Mouse (Mus musculus) olfactory bulb, adult 2 months (tissue): Measurements from ENCODE around the gene Il23r. TPM values are rescaled to one million over a fixed set of nuclear protein-coding genes. Genes with fewer than 3 reads are reported as not detected.

Source experiments
- H3K27ac ChIP-seq: fragments of 200-500 bp; 2 replicates; pipeline ENCODE4 v1.5.1; 2012; ENCODE audit warnings: low read depth, low read length; ENCODE audit not compliant: insufficient read depth
- H3K4me1 ChIP-seq: fragments of 200-500 bp; 2 replicates; pipeline ENCODE4 v1.6.1; 2012; ENCODE audit warnings: low read length; ENCODE audit not compliant: control insufficient read depth, insufficient read depth
- H3K4me3 ChIP-seq: fragments of 200-500 bp; 2 replicates; pipeline ENCODE4 v1.5.1; 2012; ENCODE audit warnings: mild to moderate bottlenecking, low read depth, low read length, moderate library complexity; ENCODE audit not compliant: insufficient read depth
- CTCF ChIP-seq: fragments of 200-500 bp; IDR thresholded peaks from 2 replicates; pipeline ENCODE4 v1.5.1; 2012; ENCODE audit warnings: low read depth, mild to moderate bottlenecking, low read length, moderate library complexity; ENCODE audit not compliant: insufficient read depth
- POLR2A ChIP-seq: fragments of 200-500 bp; IDR thresholded peaks from 2 replicates; pipeline ENCODE4 v1.6.1; 2012; ENCODE audit warnings: mild to moderate bottlenecking, low read depth, low read length, moderate library complexity; ENCODE audit not compliant: insufficient read depth
- WGBS: fragments of 180-500 bp; shearing (Covaris S2); methylation state at CpG from one replicate; pipeline ENCODE4 v1.1.7; 2018; 5-methylcytosine and 5-hydroxymethylcytosine counted together
- polyA plus RNA-seq: library from polyadenylated mRNA; stranded (reverse); fragments of >200 nt; gene quantifications from 2 replicates; pipeline ENCODE4 v1.2.4, GENCODE M21; 2012; ENCODE audit warnings: low replicate concordance; ENCODE audit not compliant: missing spikeins, insufficient read depth, insufficient read length

Il23r gene
- polyA plus RNA-seq, 1 experiment = not detected

GRCm38 (mm10) chr6:67435711-67436110, 55.9 kb downstream of the Il23r start:
- no peak overlapping the region for H3K4me3 ChIP-seq
- no peak for TF ChIP-seq POLR2A
- no peak for TF ChIP-seq CTCF
- 96% methylated on average over 1 of the region's 1 CpGs for WGBS
- H3K27ac ChIP-seq = no peak overlapping the region
- no peaks in the 10 kb centered on the region for H3K4me1 ChIP-seq

GRCm38 (mm10) chr6:67434755-67435452, 56.8 kb downstream of the Il23r start:
- Histone ChIP-seq H3K4me3 (no peak overlapping the region), H3K27ac (no peak overlapping the region), H3K4me1 (no peaks in the 10 kb centered on the region)
- WGBS = 47% methylated on average over 2 of the region's 2 CpGs
- no peak for TF ChIP-seq POLR2A
- TF ChIP-seq CTCF = no peak

DNA sequence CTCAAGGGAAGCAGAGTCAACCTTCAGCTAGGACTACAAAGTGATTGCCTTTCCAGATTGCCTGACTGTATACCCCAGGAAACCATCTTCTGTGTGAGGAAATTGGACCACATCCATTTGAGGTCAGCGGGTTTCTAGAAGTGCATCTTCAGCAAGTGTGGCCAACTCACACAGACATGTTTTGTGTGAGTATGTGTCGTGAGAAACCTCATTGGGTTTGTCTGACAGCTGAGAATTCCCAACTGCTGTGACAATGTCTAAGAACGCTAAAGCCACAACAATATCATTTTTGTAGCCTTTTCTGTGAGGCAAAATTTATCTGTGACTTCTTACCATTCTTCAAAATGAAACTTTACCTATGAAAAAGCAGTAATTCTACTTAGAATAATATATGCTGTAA, 59.8 kb downstream of the Il23r start:
- WGBS = 75% methylated on average over 3 of the region's 3 CpGs
- Histone ChIP-seq H3K27ac (no peak overlapping the region), H3K4me1 (no peaks in the 10 kb centered on the region), H3K4me3 (no peak overlapping the region)
- no peak for TF ChIP-seq POLR2A
- no peak for TF ChIP-seq CTCF

DNA sequence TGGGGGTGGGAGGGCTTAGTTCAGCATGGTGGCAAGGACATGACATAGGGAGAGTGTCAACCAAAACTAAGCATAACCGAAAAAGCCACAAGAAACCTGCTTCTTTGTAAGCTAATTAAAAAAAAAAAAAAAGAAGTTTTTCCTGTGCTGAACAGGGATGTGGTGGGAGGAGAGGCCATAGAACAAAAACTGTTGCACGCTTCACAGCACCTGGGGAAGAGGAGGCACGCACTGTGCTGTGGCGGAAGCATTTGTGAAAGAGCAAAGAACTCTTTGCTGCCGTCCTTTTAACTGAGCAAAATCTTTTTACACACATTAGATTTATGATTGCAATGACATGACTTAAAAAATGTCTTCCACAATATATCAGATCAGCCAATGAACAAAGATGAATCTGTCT, 69.9 kb downstream of the Il23r start:
- Histone ChIP-seq H3K4me1 (no peaks in the 10 kb centered on the region), H3K4me3 (no peak overlapping the region), H3K27ac (no peak overlapping the region)
- no peak for TF ChIP-seq POLR2A
- TF ChIP-seq CTCF = no peak
- 72% methylated on average over 5 of the region's 5 CpGs for WGBS

GRCm38 (mm10) chr6:67416557-67416956, 75.1 kb downstream of the Il23r start:
- Histone ChIP-seq H3K4me3 (no peak overlapping the region), H3K4me1 (no peaks in the 10 kb centered on the region), H3K27ac (no peak overlapping the region)
- TF ChIP-seq POLR2A (no peak), CTCF (no peak)
- WGBS = 86% methylated on average over 3 of the region's 3 CpGs

GRCm38 (mm10) chr6:67415276-67415675, 76.4 kb downstream of the Il23r start:
- no peak for TF ChIP-seq POLR2A
- TF ChIP-seq CTCF = no peak
- WGBS = 91% methylated on average over 5 of the region's 5 CpGs

DNA sequence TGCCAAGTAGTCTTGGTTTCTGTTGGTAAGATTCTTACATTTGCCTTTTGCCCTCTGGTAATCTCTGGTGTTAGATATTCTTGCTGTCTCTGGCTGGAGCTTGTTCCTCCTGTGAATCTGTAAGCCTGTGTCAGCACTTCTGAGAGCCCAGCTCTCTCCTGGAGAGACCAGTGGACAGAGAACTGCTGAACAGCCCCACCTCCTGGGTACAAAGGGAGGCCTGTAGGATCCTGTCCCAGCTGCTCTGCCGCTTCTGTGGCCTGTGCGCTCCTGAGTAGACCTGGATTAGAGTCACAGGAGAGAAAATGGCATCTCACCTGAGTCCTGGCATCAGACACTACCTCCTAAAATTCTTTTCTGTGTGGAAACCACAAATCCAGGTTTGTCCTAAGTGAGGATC, 78.3 kb downstream of the Il23r start:
- Histone ChIP-seq H3K4me3 (no peak overlapping the region), H3K27ac (no peak overlapping the region), H3K4me1 (no peaks in the 10 kb centered on the region)
- 86% methylated on average over 2 of the region's 2 CpGs for whole genome bisulfite sequencing
- no peak for TF ChIP-seq POLR2A
- no peak for TF ChIP-seq CTCF

More at GRCm38 (mm10) chr6:67415276-67415675, 76.4 kb downstream of the Il23r start:
- Histone ChIP-seq H3K4me1 (no peaks in the 10 kb centered on the region), H3K27ac (no peak overlapping the region), H3K4me3 (no peak overlapping the region)

DNA sequence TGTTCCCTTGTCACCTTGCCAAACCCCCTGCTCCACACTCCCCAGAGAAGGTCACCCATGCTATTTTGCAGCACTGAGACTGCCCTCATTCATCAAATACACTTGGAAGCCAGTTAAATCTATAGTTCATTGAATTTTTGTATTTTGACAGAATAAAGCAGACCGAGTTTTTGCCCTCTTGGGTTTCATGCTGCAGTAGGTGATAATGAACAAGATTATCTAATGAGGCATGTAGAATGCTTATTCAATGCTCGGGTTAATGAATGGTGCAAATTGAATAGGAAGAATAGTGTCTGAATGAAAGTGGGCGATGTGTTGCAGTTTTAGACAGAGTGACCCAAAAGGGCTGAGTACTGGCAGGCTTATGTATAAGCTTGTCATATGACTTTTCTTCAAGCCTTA, 86.4 kb downstream of the Il23r start:
- TF ChIP-seq POLR2A (no peak), CTCF (no peak)
- WGBS = 31% methylated on average over 3 of the region's 3 CpGs
- no peak overlapping the region for H3K4me3 ChIP-seq
- no peak overlapping the region for H3K27ac ChIP-seq
- H3K4me1 ChIP-seq = no peaks in the 10 kb centered on the region

- Histone ChIP-seq H3K4me1 (no peaks in the 10 kb centered on the region), H3K27ac (no peak overlapping the region), H3K4me3 (no peak overlapping the region)
- TF ChIP-seq CTCF (no peak), POLR2A (no peak)
- 78% methylated on average over 5 of the region's 5 CpGs for WGBS
Measured at GRCm38 (mm10) chr6:67399551-67399950, 92.1 kb downstream of the Il23r start.

GRCm38 (mm10) chr6:67375982-67376391, 115.7 kb downstream of the Il23r start, which contains the start of gene Il12rb2:
Il12rb2 (minus strand) TSS chr6:67376188.
- WGBS = 4% methylated on average over 26 of the region's 26 CpGs
- no peak within 1 kb of the TSS for H3K4me3 ChIP-seq
- no peak within 1 kb of the TSS for H3K27ac ChIP-seq
- TF ChIP-seq CTCF (no peak), POLR2A (no peak)
- no peaks in the 10 kb centered on the region for H3K4me1 ChIP-seq

Other genes with a start within 250 kb of the Il23r start
- not detected in 2 replicates for gene Il12rb2, start 115.7 kb downstream of the Il23r start, polyA plus RNA-seq
- not detected in 2 replicates for gene Tacstd2, start 43.9 kb upstream of the Il23r start, polyA plus RNA-seq